Mouse (Mus musculus): ENCODE measurements around the gene Vmn1r89.

The Vmn1r89 gene

GRCm38 (mm10) chr7:13212720-13213119 lies at the start of gene Vmn1r89:
TSS of gene Vmn1r89 (plus strand) at chr7:13213020.
- no peak for TF ChIP-seq GATA4 (IDR thresholded peaks at IDR 0.05; ENCODE audit: insufficient replicate concordance, low read length)

- TF ChIP-seq GATA4 (IDR thresholded peaks at IDR 0.05; ENCODE audit: insufficient replicate concordance, low read length) = no peak
Observed at GRCm38 (mm10) chr7:13260746-13261700, 48.2 kb downstream of the Vmn1r89 start.

GRCm38 (mm10) chr7:13263851-13264250 lies 51.0 kb downstream of the Vmn1r89 start:
- TF ChIP-seq GATA4 (IDR thresholded peaks at IDR 0.05; ENCODE audit: insufficient replicate concordance, low read length) = no peak

GRCm38 (mm10) chr7:13264396-13264795 lies 51.6 kb downstream of the Vmn1r89 start:
- TF ChIP-seq GATA4 (IDR thresholded peaks at IDR 0.05; ENCODE audit: insufficient replicate concordance, low read length) = no peak

GRCm38 (mm10) chr7:13268749-13269260 lies 56.0 kb downstream of the Vmn1r89 start:
- no peak for TF ChIP-seq GATA4 (IDR thresholded peaks at IDR 0.05; ENCODE audit: insufficient replicate concordance, low read length)

GRCm38 (mm10) chr7:13269394-13269793 lies 56.6 kb downstream of the Vmn1r89 start:
- no peak for TF ChIP-seq GATA4 (IDR thresholded peaks at IDR 0.05; ENCODE audit: insufficient replicate concordance, low read length)
